Mouse (Mus musculus) ovary, postnatal 14 days (tissue): ENCODE data around the gene Serpina3k.
"Not testable (repeated sequence)": the region's sequence is repeated elsewhere in the genome, so short reads cannot be mapped to it uniquely, and the experiment has no call there.

Source experiments
- DNase-seq: peaks from one replicate; pipeline ENCODE4 v3.0.0; 2022; ENCODE audit warnings: low spot score

Serpina3k gene

GRCm38 (mm10) chr12:104338226-104338625, at the start of gene Serpina3k, which contains the start of gene Serpina3m:
Gene Serpina3k, plus strand, starts transcription at chr12:104338486.
Gene Serpina3m, plus strand, starts transcription at chr12:104338486.
- not testable (repeated sequence) for DNase-seq

DNA sequence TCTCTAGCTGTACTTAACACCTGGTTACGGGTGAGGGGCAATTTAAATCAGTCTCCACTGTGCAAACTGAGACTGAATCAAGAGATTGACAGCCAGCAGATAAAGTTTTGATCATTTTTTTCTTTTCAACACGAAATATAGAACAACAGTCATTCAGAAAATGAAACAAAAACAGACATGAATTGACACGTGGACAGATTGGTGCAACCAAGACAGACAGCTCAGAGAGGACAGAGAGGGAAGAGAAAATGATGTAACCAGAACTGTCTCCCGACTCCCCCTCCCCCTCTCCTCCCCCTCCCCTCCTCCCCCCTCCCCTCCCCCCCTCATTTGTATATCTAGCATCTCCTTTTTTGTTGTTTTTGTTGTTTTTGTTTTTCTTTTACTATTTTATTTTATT, 48.4 kb upstream of the Serpina3k start:
- no peak for DNase-seq

DNA sequence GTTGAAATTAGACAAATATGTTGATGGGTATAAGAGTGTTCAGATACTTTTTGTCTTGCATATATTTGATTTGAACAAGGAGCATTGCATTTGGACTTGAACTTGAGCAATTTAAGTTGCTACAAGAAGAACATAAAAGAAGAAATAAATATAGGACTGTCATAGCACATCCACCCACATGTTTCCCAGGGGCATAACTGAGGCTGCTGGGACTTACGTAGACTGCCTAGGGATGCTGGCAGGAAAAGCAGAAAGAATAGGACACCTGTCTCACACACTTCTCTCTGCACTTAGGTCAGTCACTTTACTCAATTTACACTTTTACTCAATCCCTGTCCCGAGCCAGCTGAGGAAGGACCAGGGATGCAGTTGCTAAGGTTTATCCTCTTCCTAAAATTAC, 44.3 kb upstream of the Serpina3k start:
- no peak for DNase-seq

GRCm38 (mm10) chr12:104298049-104298448, 40.2 kb upstream of the Serpina3k start:
- no peak for DNase-seq

DNA sequence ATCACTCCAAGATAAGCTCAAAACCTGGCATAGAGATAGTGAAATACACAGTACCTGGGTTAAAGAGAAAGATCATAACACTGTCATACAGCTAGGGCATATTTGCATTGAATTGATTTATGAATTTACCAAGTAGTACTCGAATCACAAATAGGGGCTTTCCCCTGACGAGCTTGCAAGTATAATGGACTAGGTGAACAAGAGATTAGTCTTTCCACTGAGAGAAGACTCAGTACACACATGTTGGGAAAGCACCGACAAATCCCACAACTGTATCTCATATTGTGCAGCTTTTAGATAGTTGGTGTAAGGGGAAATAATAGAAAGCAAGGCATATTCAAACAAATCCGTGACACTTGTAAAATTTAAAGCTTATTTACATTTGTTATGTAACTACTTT, 32.3 kb upstream of the Serpina3k start:
- DNase-seq: no peak

GRCm38 (mm10) chr12:104314253-104314652, 24.0 kb upstream of the Serpina3k start, which contains the start of gene Serpina3j:
Gene Serpina3j, plus strand, starts transcription at chr12:104314553.
- DNase-seq: no peak

DNA sequence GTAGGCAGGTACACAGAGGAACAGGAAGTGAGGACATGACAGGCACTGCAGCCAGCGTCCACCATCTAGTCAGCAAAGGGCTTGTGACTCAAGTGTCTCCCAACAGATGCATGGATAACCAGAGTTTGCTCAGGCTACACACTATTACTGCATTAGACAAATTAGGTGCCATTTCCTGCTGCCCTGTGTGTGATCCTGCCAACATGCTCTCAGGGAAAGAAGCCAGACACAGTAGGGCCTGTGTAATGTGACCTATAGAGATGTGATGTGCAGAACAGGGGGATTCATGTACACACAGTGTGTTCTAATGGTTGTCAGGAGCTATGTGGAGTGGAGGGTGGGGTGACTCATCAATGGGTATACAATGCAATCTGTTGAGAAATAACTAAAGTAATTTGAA, 15.8 kb upstream of the Serpina3k start:
- no peak for DNase-seq

GRCm38 (mm10) chr12:104331701-104332100, 6.6 kb upstream of the Serpina3k start:
- DNase-seq: no peak

- not testable (repeated sequence) for DNase-seq
These were observed 1.4 kb upstream of the Serpina3k start for GRCm38 (mm10) chr12:104336873-104337272.

DNA sequence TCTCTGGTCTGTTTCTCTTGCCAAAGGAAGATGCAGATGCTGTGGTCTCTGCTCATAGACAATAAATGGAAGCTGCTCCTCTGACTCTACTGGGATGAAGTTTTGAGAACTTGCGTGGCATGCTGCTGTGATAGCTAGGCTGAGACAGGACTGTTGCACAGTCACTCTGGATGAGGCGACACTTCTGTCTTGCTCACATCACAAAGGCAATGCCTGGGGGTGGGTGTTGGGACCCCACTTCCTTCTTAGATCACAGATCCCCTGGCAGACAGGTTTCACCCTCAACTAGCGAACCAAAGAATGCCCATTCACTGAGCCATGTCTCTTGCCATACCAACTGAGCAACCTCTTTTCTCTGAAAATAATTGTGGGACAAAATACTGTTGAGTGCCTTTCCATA, 419 bp downstream of the Serpina3k start:
- no peak for DNase-seq

- not testable (repeated sequence) for DNase-seq
These were observed 4.2 kb downstream of the Serpina3k start for GRCm38 (mm10) chr12:104342489-104342888.

DNA sequence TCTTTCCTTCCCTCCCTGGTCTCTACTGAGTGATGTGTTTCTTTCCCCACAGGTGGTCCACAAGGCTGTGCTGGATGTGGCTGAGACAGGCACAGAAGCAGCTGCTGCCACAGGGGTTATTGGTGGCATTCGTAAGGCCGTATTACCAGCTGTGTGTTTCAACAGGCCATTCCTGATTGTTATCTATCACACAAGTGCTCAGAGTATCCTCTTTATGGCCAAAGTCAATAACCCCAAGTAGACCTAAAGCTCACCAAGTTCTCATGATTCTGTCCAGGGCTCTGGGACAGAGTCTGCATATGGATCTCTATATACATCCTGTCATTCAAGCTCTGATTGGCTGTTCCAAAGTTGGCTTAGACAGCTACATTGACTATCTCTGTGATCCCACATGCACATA, 6.9 kb downstream of the Serpina3k start:
- DNase-seq: no peak

- no peak for DNase-seq
These were observed 7.4 kb downstream of the Serpina3k start for GRCm38 (mm10) chr12:104345707-104346106.

DNA sequence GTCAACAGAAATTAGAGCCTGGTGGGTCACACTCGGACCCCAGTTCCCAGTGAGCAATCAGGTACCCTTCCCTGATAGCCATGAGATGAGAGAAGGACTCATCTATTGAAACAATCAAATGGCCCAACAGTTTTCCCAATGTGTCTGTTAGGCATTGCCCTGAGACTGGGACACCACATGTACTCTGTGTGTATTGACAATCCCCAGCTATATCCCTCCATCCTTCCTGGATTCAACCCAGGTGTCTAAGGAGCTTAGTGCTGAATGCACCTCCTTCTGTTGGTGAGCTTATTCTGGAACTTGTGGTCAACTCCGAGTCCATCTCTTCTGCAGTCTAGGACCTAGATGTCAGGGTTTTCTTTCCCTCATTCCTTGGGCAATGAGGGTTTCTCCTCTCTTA, 8.8 kb downstream of the Serpina3k start:
- no peak for DNase-seq

- DNase-seq: peak; percentile 24
These were observed 13.5 kb downstream of the Serpina3k start for GRCm38 (mm10) chr12:104351812-104352211.

DNA sequence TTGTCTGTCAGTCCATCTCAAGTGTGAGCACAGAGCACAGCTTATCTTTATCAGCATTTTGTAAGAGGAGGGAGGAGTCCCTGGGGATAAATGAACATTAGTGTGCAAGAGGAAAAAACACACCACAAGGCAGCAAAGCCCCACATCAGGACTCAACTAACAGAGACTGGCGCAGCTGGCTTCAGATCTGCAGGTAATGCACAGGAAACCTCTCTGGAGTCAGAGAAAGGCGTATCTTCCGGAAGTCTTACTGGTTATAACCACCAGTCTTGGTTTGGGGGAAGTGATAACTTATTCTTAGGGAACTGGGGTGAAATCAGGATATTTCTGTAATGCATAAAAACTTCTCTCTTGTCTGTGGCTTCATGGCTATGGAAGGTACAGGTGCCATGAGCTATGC, 17.7 kb downstream of the Serpina3k start:
- no peak for DNase-seq

- no peak for DNase-seq
These were observed 31.7 kb downstream of the Serpina3k start for GRCm38 (mm10) chr12:104369986-104370385.

DNA sequence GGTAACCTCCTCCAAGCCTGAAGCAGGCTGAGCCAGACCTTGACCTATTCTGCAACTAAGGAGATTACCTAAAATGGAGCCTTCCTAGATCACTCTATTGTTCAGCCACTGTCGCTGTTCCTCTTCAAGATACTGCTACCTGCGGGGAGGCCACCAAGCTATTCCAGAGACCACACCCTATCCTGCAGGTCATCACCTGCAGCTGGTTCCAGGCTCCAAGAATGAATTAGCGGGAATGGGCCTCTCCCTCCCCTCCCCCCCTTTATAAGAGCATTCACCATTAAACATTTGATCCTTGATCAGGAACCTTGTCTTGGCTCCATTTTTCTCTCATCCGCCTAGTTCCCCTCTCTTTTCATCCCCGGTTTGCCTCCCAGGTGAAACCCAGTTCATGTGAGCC, 38.9 kb downstream of the Serpina3k start:
- DNase-seq: not testable (repeated sequence)

DNA sequence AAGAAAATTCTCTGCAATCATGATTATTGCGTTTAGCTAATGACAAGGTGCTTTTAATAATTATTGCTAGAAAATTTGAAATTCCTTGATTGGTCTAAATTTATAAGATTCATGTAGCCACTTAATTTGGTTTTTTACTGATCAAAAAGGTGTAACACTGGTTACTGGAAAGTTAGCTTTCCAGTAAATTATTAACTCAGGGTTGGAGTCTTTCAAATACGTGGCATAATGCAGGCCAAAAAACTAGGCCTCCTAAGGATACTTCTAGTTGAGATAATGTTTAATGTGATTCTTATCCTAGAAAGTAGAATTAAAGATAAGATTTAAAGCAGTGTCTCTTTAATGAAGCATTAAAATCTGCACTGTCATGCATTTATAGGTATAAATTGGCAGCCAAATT, 40.1 kb downstream of the Serpina3k start:
- not testable (repeated sequence) for DNase-seq

GRCm38 (mm10) chr12:104378815-104379214, 40.5 kb downstream of the Serpina3k start:
- not testable (repeated sequence) for DNase-seq

DNA sequence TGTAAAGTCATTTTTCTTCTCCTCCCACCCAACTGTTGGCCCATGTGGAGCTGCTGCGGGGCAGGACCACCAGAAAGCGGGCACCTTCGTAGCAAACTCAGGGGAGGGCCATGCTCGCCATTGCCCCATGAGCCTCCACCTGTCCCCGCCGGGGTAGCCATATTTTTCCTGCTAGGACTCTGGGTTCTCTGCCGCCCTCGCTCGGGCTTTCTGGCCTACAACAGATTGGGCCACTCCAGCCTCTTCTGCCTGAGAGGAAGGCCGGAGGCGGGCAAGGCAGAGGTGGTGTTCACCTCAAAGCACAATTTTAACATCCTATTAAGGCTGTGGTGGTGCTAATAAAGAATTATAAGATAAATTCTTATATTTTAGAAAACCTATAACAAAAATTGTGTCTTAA, 41.6 kb downstream of the Serpina3k start:
- no peak for DNase-seq

- not testable (repeated sequence) for DNase-seq
These were observed 42.9 kb downstream of the Serpina3k start for GRCm38 (mm10) chr12:104381071-104381604.

- DNase-seq: not testable (repeated sequence)
These were observed 47.7 kb downstream of the Serpina3k start for GRCm38 (mm10) chr12:104385987-104386386.

- not testable (repeated sequence) for DNase-seq
These were observed 48.6 kb downstream of the Serpina3k start for GRCm38 (mm10) chr12:104386878-104387277.
